Mouse (Mus musculus) thymus, adult 2 months (tissue): Measurements from ENCODE around the gene Rassf6.

Experiments used
- CTCF ChIP-seq: fragments of 200-500 bp; IDR thresholded peaks from 2 replicates; pipeline ENCODE4 v1.5.1; 2012; ENCODE audit warnings: mild to moderate bottlenecking, control low read depth, low read length, moderate library complexity, borderline replicate concordance; ENCODE audit not compliant: control insufficient read depth, poor library complexity, insufficient read depth; ENCODE audit errors: extremely low read depth
- POLR2A ChIP-seq: fragments of 200-500 bp; IDR thresholded peaks from 2 replicates; pipeline ENCODE4 v1.6.1; 2012; ENCODE audit warnings: mild to moderate bottlenecking, low read length, control low read depth, moderate library complexity; ENCODE audit not compliant: control insufficient read depth, poor library complexity, insufficient read depth; ENCODE audit errors: extremely low read depth

DNA sequence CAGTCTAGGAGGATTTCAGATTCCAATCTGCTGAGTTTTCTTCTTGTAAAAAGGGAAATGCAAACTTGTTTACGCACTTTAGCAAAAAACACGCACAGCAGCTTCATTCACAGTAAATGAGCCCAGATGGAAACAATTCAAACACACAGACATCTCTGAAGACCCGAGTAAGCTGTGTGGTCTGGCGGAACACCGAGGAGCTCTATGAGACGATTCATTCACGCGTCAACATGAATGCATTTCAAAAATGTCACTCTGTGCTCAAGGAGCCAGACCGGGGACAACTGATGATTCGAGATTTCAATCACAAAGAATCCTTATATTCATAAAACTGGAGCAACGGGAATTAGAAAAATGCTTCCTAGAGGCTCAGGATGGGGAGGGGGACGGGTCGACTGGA, 15.4 kb upstream of the Rassf6 start:
- TF ChIP-seq CTCF: no peak
- TF ChIP-seq POLR2A: no peak
